Mouse (Mus musculus): ENCODE data around the gene Rab11fip3.

DNA sequence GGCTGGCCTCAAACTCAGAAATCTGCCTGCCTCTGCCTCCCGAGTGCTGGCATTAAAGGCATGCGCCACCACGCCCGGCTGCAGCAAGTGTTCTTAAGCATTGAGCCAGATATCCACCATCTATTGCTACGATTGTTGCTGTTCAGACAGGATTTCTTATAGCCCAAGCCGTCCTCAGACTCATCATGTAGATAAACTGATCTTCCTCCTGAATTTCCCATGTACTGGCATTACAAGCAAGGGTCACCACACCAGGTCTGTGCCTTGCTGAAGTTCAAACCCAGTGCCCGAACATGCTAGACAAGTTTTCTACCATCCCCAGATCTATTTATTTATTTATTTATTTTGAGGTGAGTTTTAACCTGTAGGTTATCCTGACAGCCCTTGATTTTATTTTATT, 29.1 kb upstream of the Rab11fip3 start:
- TF ChIP-seq GATA1 (IDR thresholded peaks at IDR 0.05; ENCODE audit: borderline replicate concordance, low read length) (no peak), FLI1 (IDR thresholded peaks at IDR 0.05; ENCODE audit: low read length) (no peak)
